Mouse (Mus musculus) stomach, postnatal 0 days (tissue): ENCODE data around the gene Acot13. TPM values are rescaled to one million over a fixed set of nuclear protein-coding genes. Genes with fewer than 3 reads are reported as not detected.

Experiments
- ATAC-seq: fragments of 200-750 bp; cut with Nextera tagmentation; 2 replicates; pipeline ENCODE4 v1.8.0; 2017; ENCODE audit not compliant: low FRiP score, low TSS enrichment
- DNase-seq: peaks from one replicate; pipeline ENCODE4 v3.0.0-alpha.2; 2016; ENCODE audit warnings: low spot score
- H3K27ac ChIP-seq: fragments of 300-500 bp; sonication (generic); replicated peaks from 2 replicates; pipeline ENCODE4 v1.5.1; 2014; ENCODE audit warnings: mild to moderate bottlenecking, control low read depth
- H3K27me3 ChIP-seq: fragments of 300-500 bp; sonication (generic); 2 replicates; pipeline ENCODE4 v1.6.1; 2014; ENCODE audit warnings: low read length; ENCODE audit not compliant: control insufficient read depth, insufficient read depth
- H3K36me3 ChIP-seq: fragments of 300-500 bp; sonication (generic); 2 replicates; pipeline ENCODE4 v1.6.1; 2014; ENCODE audit warnings: low read length, mixed read lengths; ENCODE audit not compliant: control insufficient read depth, insufficient read depth
- H3K4me1 ChIP-seq: fragments of 300-500 bp; sonication (generic); replicated peaks from 2 replicates; pipeline ENCODE4 v1.6.1; 2014; ENCODE audit warnings: antibody characterized with exemption; ENCODE audit not compliant: control insufficient read depth, insufficient read depth
- H3K4me2 ChIP-seq: fragments of 300-500 bp; sonication (generic); replicated peaks from 2 replicates; pipeline ENCODE4 v1.6.1; 2014; ENCODE audit warnings: low read depth, mild to moderate bottlenecking, control low read depth, moderate library complexity
- H3K4me3 ChIP-seq: fragments of 300-500 bp; sonication (generic); 2 replicates; pipeline ENCODE4 v1.5.1; 2014; ENCODE audit warnings: low read depth, low read length, control low read depth
- H3K9ac ChIP-seq: fragments of 300-500 bp; sonication (generic); 2 replicates; pipeline ENCODE4 v1.6.1; 2014; ENCODE audit warnings: mild to moderate bottlenecking, low read length, control low read depth, mixed read lengths
- H3K9me3 ChIP-seq: fragments of 300-500 bp; sonication (generic); 2 replicates; pipeline ENCODE4 v1.6.1; 2016; ENCODE audit warnings: low read length; ENCODE audit not compliant: control insufficient read depth
- CTCF ChIP-seq: IDR thresholded peaks from 2 replicates; pipeline ENCODE4 v1.5.1; 2016; ENCODE audit warnings: antibody characterized with exemption, low read depth, mild to moderate bottlenecking, moderate library complexity
- EP300 ChIP-seq: optimal IDR thresholded peaks from 2 replicates; pipeline ENCODE3; 2016; ENCODE audit warnings: antibody characterized with exemption
- WGBS: fragments of 180-500 bp; shearing (Covaris S2); extraction: QIAGEN DNeasy Blood & Tissue Kit; methylation state at CpG from one replicate; pipeline ENCODE4 v1.1.7; 2014; 5-methylcytosine and 5-hydroxymethylcytosine counted together
- polyA plus RNA-seq: library from polyadenylated mRNA; unstranded; fragments of >200 nt; fragmentation: Nextera tagmentation; extraction: Ambion mirVana; gene quantifications from 2 replicates; pipeline ENCODE4 v1.2.1, GENCODE M21; 2015

The Acot13 gene
- polyA plus RNA-seq, 1 experiment from 2014 or later = 111 TPM

- H3K9ac ChIP-seq = no peak overlapping the region
- no peak for ATAC-seq
- no peak for TF ChIP-seq EP300
- TF ChIP-seq CTCF = no peak
- H3K27ac ChIP-seq = no peak overlapping the region
- no peaks in the 10 kb centered on the region for H3K36me3 ChIP-seq
- no peak overlapping the region for H3K4me3 ChIP-seq
- H3K27me3 ChIP-seq = no peaks in the 10 kb centered on the region
- no peak overlapping the region for H3K4me2 ChIP-seq
- no peaks in the 10 kb centered on the region for H3K4me1 ChIP-seq
- no peak for DNase-seq
- WGBS = 59% methylated on average over 16 of the region's 16 CpGs
- H3K9me3 ChIP-seq = no peaks in the 10 kb centered on the region
These were observed 8.5 kb downstream of the Acot13 start for GRCm38 (mm10) chr13:24822663-24823343.

DNA sequence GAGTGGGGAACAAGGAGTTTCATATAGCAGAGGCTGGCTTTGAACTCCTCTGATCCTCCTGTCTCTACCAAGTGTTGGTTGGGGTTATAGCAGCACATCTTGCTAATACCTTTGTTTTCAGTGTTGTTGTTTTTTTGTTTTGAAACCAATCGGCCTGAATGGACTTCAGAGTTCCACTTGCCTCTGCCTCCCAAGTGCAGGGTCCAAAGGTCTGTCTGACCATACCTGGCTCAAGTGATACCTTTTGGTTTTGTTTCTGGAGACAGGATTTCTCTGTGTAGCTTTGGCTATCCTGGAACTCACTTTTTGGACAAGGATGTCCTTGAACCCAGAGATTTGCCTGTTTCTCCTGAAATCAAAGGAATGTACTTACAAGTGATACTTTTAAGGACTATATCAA is 11.4 kb downstream of the Acot13 start:
- peaks cover 3% of the 10 kb centered on the region; the same call in 1 of the 2 replicates for H3K36me3 ChIP-seq
- no peaks in the 10 kb centered on the region for H3K27me3 ChIP-seq
- H3K27ac ChIP-seq = no peak overlapping the region
- H3K4me1 ChIP-seq = no peaks in the 10 kb centered on the region
- DNase-seq (no peak), ATAC-seq (no peak)
- no peak for TF ChIP-seq CTCF
- no peak for TF ChIP-seq EP300
- no peak overlapping the region for H3K4me3 ChIP-seq
- H3K9me3 ChIP-seq = no peaks in the 10 kb centered on the region
- H3K9ac ChIP-seq = no peak overlapping the region
- WGBS = 86% methylated on average over 1 of the region's 1 CpGs
- H3K4me2 ChIP-seq = no peak overlapping the region

GRCm38 (mm10) chr13:24816125-24817092 is 14.9 kb downstream of the Acot13 start:
- no peak overlapping the region for H3K4me2 ChIP-seq
- peak; percentile 30 for DNase-seq
- no peak overlapping the region for H3K9ac ChIP-seq
- no peak overlapping the region for H3K27ac ChIP-seq
- 59% methylated on average over 4 of the region's 4 CpGs for WGBS
- peak; percentile 76 for ATAC-seq
- no peaks in the 10 kb centered on the region for H3K9me3 ChIP-seq
- TF ChIP-seq CTCF (no peak), EP300 (no peak)
- no peak overlapping the region for H3K4me3 ChIP-seq
- no peaks in the 10 kb centered on the region for H3K4me1 ChIP-seq
- H3K27me3 ChIP-seq = no peaks in the 10 kb centered on the region
- peaks cover 19% of the 10 kb centered on the region for H3K36me3 ChIP-seq

DNA sequence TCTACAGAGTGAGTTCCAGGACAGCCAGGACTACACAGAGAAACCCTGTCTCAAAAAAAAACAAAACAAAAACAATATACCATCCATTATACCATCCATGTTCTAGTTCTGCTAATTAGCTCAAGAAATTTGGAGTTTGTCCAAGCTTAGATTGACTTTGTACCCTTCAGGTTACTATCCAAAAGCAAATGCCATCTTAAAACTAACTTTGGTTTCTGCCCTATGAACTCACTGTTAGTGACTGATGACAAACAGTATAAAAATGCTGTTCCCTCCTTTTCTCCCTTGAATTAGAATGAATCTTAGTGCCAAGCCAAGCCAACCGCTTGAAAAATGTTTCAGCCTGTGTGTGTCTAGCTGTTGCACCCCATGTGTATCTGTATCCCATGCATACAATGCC is 16.7 kb downstream of the Acot13 start:
- no peaks in the 10 kb centered on the region for H3K27me3 ChIP-seq
- peaks cover 24% of the 10 kb centered on the region for H3K36me3 ChIP-seq
- no peaks in the 10 kb centered on the region for H3K4me1 ChIP-seq
- TF ChIP-seq EP300 (no peak), CTCF (no peak)
- no peaks in the 10 kb centered on the region for H3K9me3 ChIP-seq
- no peak overlapping the region for H3K4me3 ChIP-seq
- ATAC-seq (no peak), DNase-seq (no peak)
- no peak overlapping the region for H3K27ac ChIP-seq
- 88% methylated on average over 1 of the region's 1 CpGs for WGBS
- H3K9ac ChIP-seq = no peak overlapping the region
- H3K4me2 ChIP-seq = no peak overlapping the region

DNA sequence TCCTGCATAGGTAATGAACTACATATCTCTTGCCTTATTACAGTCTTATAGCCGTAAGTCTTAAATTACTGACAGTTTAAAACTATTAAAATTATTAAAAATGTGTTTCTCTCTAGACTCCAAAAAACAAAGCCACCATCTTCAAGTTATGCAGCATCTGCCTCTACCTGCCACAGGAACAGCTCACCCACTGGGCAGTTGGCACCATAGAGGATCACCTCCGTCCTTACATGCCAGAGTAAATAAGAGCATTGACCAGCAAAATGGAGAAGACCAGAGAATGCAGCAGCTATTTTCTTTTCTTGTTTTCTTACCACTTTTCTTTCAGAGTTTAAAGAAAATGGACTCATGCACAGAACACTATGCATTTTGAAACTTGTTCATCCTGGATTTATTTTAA is 18.8 kb downstream of the Acot13 start:
- Histone ChIP-seq H3K4me1 (no peaks in the 10 kb centered on the region), H3K36me3 (peaks cover 28% of the 10 kb centered on the region), H3K4me3 (no peak overlapping the region), H3K9ac (no peak overlapping the region), H3K9me3 (no peaks in the 10 kb centered on the region), H3K27ac (no peak overlapping the region), H3K27me3 (no peaks in the 10 kb centered on the region), H3K4me2 (no peak overlapping the region)
- TF ChIP-seq CTCF = no peak
- TF ChIP-seq EP300 = no peak
- no peak for ATAC-seq
- WGBS = 87% methylated on average over 2 of the region's 2 CpGs
- no peak for DNase-seq

- no peak overlapping the region for H3K4me3 ChIP-seq
- H3K9me3 ChIP-seq = no peaks in the 10 kb centered on the region
- no peak overlapping the region for H3K4me2 ChIP-seq
- peaks cover 13% of the 10 kb centered on the region for H3K36me3 ChIP-seq
- no peaks in the 10 kb centered on the region for H3K27me3 ChIP-seq
- ATAC-seq (no peak), DNase-seq (no peak)
- H3K4me1 ChIP-seq = no peaks in the 10 kb centered on the region
- no peak overlapping the region for H3K27ac ChIP-seq
- TF ChIP-seq EP300 (no peak), CTCF (no peak)
- no peak overlapping the region for H3K9ac ChIP-seq
These were observed 25.3 kb downstream of the Acot13 start for GRCm38 (mm10) chr13:24806079-24806478.
